Mouse (Mus musculus) olfactory bulb, adult 2 months (tissue): ENCODE measurements around the gene Abcb9. TPM values are rescaled to one million over a fixed set of nuclear protein-coding genes. Genes with fewer than 3 reads are reported as not detected.

Source experiments
- H3K27ac ChIP-seq: fragments of 200-500 bp; 2 replicates; pipeline ENCODE4 v1.5.1; 2012; ENCODE audit warnings: low read depth, low read length; ENCODE audit not compliant: insufficient read depth
- H3K4me1 ChIP-seq: fragments of 200-500 bp; 2 replicates; pipeline ENCODE4 v1.6.1; 2012; ENCODE audit warnings: low read length; ENCODE audit not compliant: control insufficient read depth, insufficient read depth
- H3K4me3 ChIP-seq: fragments of 200-500 bp; 2 replicates; pipeline ENCODE4 v1.5.1; 2012; ENCODE audit warnings: mild to moderate bottlenecking, low read depth, low read length, moderate library complexity; ENCODE audit not compliant: insufficient read depth
- CTCF ChIP-seq: fragments of 200-500 bp; IDR thresholded peaks from 2 replicates; pipeline ENCODE4 v1.5.1; 2012; ENCODE audit warnings: low read depth, mild to moderate bottlenecking, low read length, moderate library complexity; ENCODE audit not compliant: insufficient read depth
- POLR2A ChIP-seq: fragments of 200-500 bp; IDR thresholded peaks from 2 replicates; pipeline ENCODE4 v1.6.1; 2012; ENCODE audit warnings: mild to moderate bottlenecking, low read depth, low read length, moderate library complexity; ENCODE audit not compliant: insufficient read depth
- WGBS: fragments of 180-500 bp; shearing (Covaris S2); methylation state at CpG from one replicate; pipeline ENCODE4 v1.1.7; 2018; 5-methylcytosine and 5-hydroxymethylcytosine counted together
- polyA plus RNA-seq: library from polyadenylated mRNA; stranded (reverse); fragments of >200 nt; gene quantifications from 2 replicates; pipeline ENCODE4 v1.2.4, GENCODE M21; 2012; ENCODE audit warnings: low replicate concordance; ENCODE audit not compliant: missing spikeins, insufficient read depth, insufficient read length

Gene Abcb9
- not detected in 2 replicates for polyA plus RNA-seq

DNA sequence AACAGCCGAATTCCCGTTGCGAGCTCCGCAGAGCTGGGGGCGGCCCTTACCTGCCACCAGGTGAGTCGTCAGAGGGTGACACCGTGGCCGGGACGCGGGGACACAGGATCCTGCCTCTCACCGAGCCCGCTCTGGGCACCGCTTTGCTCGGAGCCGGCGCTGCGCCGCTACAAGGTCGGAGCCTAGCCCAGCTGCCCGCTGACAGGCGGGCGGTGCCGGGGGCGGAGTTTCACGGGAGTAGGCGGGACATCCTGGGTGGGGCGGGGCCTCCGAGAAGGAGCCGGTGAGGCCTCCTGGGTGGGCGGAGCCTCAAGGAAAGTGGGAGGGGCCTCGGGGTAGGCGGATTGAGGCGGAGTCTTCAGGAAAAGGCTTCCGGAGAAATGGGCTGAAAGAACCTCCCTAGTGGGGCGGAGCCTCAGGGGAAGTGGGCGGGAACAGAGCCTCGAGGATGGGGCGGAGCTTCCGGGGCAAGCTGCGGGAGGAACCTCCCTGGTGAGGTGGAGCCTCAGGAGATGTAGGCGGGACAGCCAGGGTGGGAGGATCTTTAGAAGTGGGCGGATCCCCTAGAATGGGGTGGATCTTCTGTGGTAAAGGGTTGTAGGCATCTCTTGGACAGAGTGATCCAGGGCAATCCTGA lies at the start of gene Abcb9:
TSS of gene Abcb9 (minus strand) at position 203 of the 637 bp plus-strand sequence.
- peak within 1 kb of the TSS; percentile 1; the same call in 1 of the 2 replicates for H3K27ac ChIP-seq

DNA sequence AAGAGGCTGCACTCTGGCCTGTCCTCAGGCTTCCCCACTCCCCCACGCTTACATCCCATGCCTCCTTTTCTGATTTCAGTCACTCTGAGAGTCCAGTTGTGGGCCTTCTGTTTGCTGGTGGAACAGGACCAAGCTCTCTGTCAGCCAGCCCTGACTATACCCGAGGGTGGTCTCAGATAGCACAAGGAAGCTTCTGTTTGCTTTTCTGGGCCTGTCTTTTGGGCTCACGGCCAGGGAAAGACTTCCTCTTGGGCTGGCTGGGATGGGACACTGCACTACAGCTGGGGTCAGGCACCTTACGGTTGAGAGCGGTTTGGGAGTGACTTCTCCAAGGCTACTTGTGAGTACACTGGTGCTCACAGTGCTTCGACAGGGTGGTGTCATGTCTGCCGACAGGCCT lies 42.5 kb upstream of the Abcb9 start:
- TF ChIP-seq CTCF (no peak), POLR2A (no peak)
- Histone ChIP-seq H3K4me1 (peaks cover 6% of the 10 kb centered on the region; the same call in 1 of the 2 replicates), H3K4me3 (no peak overlapping the region), H3K27ac (no peak overlapping the region)
- 56% methylated on average over 7 of the region's 7 CpGs for WGBS

More for the DNA sequence above, at the start of gene Abcb9:
- H3K4me1 ChIP-seq = peaks cover 32% of the 10 kb centered on the region
- peak within 1 kb of the TSS; percentile 59 for H3K4me3 ChIP-seq
- TF ChIP-seq CTCF (no peak), POLR2A (peak; percentile 38; the same call in 1 of the 2 replicates)
- 1% methylated on average over 42 of the region's 42 CpGs for WGBS

DNA sequence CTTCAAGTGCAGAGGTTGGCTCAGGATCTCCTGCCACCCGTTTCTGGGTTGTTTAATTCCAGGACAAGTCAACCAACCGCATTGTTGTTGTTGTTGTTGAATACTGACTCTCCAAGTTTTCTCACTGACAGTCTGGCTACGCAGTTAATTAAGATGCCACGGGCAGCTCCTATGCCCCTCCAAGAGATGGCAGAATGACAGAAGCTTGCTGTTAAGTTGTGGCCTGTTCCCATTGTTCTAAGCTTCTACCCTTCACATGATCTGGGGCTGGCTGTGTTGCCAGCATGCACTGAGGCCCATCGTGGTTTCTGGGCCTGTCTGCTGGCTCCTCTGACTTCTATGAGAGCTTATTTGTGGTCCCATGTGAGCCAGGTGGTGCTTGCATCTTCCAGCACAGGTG lies 38.7 kb upstream of the Abcb9 start:
- peaks cover 3% of the 10 kb centered on the region; the same call in 1 of the 2 replicates for H3K4me1 ChIP-seq
- H3K4me3 ChIP-seq = no peak overlapping the region
- no peak for TF ChIP-seq CTCF
- no peak for TF ChIP-seq POLR2A
- WGBS = 65% methylated on average over 5 of the region's 5 CpGs
- H3K27ac ChIP-seq = no peak overlapping the region

DNA sequence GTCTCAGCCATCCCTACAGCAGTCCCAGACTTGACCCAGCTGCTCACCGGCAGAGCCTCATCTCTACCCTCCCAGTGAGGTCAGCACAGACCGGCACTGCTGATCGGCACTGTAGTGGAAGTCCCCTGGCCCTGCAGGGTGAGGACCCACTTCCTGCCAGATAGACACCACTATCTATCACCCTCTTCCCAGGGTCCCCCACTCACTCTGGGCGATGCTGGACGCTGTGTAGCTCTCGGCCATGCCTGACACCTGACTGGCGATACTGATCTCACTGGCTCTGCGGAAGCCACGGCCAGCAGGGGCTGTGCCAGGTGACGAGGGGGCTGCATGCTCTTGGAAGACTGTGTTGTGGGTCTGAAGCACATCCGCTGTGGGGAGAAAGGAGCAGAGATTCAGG lies 29.5 kb upstream of the Abcb9 start:
- no peak for TF ChIP-seq CTCF
- TF ChIP-seq POLR2A = no peak
- 93% methylated on average over 11 of the region's 11 CpGs for WGBS
- no peaks in the 10 kb centered on the region for H3K4me1 ChIP-seq
- no peak overlapping the region for H3K27ac ChIP-seq
- H3K4me3 ChIP-seq = no peak overlapping the region

DNA sequence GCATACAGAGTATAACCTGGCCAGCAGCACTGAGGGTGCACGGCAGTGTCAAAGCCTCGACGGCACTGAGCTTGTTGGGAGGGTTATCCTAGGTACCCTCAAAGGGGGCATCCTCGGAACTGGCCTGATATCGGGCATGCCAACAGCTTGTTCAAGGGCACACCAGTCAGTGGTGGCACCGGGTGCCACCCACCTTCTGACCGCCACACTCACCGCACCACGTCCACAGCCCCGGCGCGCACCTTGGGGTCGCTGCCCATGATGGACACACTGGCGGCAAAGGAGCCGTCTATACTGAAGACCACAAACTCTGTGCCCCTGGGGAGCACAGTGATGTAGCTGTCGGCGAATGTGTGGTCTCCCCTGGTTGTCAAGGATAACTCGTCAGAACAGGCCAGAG lies 26.8 kb upstream of the Abcb9 start:
- peaks cover 17% of the 10 kb centered on the region; the same call in 1 of the 2 replicates for H3K4me1 ChIP-seq
- no peak overlapping the region for H3K27ac ChIP-seq
- WGBS = 91% methylated on average over 18 of the region's 18 CpGs
- H3K4me3 ChIP-seq = no peak overlapping the region
- TF ChIP-seq CTCF (no peak), POLR2A (no peak)

DNA sequence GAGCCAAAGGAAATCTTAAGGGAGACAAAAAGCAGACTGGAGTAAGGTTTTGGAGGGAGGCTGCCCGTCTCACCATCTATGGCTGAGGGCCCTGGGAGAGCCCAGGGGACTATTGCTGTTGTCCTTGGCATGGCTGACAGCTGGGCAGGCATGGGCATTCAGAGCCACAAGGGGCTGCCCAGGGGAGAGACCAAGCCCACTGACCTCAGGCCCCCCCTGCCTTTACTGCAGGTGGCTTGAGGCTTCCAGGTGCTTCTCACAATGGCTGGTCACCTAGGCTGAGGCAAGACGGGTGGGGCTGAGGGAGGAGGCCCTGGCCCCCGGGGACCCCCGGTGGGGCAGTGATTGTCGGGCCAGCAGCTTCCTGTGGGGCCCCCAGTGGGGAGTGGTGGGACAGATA lies 23.6 kb upstream of the Abcb9 start:
- peaks cover 33% of the 10 kb centered on the region for H3K4me1 ChIP-seq
- H3K4me3 ChIP-seq = no peak overlapping the region
- TF ChIP-seq CTCF = no peak
- TF ChIP-seq POLR2A = no peak
- WGBS = 70% methylated on average over 5 of the region's 5 CpGs
- H3K27ac ChIP-seq = no peak overlapping the region

DNA sequence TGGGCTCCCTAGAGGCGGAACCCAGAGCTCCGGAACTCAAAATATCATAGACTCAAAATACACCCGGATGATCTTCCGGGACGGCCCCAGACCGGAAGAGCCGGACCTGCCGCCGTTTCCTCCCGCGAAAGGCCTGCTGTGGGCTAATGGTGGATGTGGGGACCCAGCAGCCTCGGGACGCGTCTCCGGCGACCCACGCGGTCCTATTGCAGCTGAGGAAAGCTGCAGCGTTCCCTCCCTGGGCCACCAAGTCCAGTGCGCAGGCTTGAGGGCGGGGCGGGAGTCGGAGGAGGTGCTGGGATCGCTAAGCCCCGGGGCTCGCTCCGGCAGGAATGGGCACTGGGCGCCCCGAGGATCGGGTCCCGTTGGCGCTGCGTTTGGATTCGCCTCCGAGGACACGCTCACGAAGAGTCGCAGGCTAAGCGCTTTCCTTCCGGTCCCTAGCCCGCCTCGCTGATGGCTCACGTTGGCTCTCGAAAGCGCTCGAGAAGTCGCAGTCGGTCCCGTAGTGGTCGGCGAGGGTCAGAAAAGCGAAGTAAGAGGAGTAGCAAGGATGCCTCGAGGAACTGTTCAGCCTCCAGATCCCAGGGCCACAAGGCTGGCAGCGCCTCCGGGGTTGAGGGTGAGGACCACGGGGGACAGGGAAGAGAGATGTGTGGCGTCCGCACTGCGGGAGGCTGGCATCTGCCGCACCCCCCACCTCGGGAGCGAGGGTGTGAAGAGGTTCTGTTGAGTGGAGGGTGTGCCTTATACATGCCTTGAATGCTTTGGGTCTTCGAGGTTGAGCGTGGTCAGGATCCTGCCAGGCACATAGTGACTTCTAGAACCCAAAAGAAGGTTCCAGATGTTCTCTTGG lies 20.6 kb upstream of the Abcb9 start, which contains the start of gene Arl6ip4:
TSS of gene Arl6ip4 (plus strand) at position 100 of the 856 bp plus-strand sequence.
- WGBS = 1% methylated on average over 64 of the region's 64 CpGs
- H3K4me1 ChIP-seq = peaks cover 50% of the 10 kb centered on the region
- TF ChIP-seq POLR2A = peak; percentile 35; the same call in 1 of the 2 replicates
- no peak for TF ChIP-seq CTCF
- peak within 1 kb of the TSS; percentile 77 for H3K4me3 ChIP-seq
- peak within 1 kb of the TSS; percentile 40 for H3K27ac ChIP-seq

DNA sequence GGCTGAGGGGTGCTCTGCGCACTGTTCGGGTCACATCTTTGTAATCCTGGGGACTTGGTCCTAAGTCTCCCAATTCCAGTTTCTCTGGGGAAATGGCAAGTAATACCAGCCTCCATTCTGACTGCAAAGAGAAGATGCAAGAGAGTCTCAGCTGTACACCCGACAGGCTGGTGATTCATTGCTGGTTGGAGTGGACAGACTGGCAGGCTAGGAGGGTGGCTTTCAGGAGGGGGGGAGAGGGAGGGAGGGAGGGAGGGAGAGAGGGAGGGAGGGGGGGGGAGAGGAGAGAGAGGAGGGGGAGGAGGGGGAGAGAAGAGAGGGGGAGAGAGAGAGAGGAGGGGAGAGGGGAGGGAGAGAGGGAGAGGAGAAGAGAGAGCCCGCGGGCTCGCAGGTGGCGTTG lies 19.9 kb upstream of the Abcb9 start:
- no peak for TF ChIP-seq CTCF
- no peak for TF ChIP-seq POLR2A
- 24% methylated on average over 7 of the region's 7 CpGs for WGBS
- Histone ChIP-seq H3K4me1 (peaks cover 55% of the 10 kb centered on the region), H3K4me3 (peak overlapping the region; percentile 77), H3K27ac (no peak overlapping the region)
